Mouse (Mus musculus): ENCODE measurements at regions not wholly inside any gene's neighbourhood (a gene's known extent, or its start where the extent isn't known, plus 50 kb on each side); places are given as distances from the start of the nearest gene placed in this dataset.

DNA sequence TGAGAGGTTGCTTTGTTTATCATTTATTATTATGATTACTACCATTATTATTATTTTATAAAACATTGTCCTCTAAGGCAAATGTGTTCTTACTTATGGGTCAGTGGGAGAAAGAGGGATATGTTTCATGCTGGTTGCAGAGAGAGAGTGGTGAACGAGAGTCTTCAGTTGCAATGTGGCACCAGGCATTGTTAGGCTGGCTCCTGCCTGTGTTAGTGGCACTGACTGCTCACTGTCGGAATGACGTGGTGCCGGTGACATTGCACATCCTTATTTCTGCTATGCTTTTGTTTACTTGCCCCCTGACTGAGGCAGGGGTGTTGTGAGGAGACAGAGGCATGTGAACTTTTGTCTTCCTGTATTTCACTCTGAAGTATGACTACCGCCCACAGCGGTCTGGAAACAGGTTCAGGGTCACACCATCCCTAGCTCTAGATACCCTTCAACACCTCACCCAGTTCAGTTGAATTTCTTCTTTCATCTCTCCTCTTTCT is 138.1 kb downstream of the Ppp4r2 start:
- DNase-seq (ENCODE audit: low spot score in 2 of 2) = no peak

DNA sequence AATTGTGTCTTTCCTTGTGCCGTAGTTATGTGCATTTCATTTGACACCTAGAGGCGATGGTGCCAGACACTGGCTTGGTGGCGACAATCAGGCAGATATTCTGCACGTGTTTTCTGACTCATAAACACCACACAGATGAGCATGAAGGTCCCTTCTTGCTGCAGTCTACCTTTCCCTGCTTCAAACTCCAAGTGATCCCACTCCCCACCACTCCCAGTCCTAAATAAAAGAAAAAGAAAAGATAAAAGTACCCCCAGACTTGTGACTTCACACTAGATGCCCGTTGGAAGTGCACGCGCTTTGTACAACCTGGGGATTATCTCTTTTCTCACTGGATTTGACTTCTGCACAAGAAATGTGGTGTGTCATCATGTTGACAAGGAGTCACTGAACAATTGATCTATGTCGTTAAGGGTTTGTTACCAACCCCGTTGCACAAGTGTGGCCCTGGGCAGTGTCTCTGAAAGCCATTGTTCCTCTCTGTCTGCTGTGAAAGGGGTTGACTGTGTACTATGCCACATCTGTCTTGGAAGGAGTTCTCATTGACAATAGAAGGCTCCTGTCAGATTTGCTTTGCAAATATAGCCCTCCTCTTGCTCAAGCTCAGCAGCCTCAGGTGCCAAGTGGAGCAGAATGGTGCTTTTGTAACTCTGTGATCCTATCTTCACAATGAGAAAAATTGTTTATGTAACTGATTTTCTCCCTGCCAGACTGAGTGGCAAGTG is 140.1 kb downstream of the Ppp4r2 start:
- DNase-seq (ENCODE audit: low spot score in 2 of 2) = no peak

- DNase-seq (ENCODE audit: low spot score in 2 of 2) = no peak
Observed at GRCm38 (mm10) chr6:100974716-100975115, 141.3 kb downstream of the Ppp4r2 start.

DNA sequence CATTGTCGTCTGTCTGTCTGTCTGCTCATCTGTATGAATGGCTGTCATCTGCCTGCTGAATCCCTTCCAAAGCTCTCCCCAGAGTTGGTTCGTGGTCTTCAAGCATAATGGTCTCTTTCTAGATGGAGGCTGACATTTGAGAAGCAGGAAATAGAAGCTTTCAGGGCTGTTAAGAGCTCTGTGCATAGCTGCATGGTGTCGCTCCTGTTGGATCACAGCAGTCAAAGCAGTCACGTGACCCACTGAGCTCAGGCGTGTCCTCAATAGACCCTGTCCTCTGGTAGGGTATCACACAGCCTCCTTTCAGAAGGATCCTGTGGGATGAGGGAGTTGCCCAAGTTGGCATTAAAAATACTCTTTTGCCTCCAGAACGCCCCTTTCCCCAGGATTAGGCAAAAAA is 142.4 kb downstream of the Ppp4r2 start:
- DNase-seq (ENCODE audit: low spot score in 2 of 2) = no peak

DNA sequence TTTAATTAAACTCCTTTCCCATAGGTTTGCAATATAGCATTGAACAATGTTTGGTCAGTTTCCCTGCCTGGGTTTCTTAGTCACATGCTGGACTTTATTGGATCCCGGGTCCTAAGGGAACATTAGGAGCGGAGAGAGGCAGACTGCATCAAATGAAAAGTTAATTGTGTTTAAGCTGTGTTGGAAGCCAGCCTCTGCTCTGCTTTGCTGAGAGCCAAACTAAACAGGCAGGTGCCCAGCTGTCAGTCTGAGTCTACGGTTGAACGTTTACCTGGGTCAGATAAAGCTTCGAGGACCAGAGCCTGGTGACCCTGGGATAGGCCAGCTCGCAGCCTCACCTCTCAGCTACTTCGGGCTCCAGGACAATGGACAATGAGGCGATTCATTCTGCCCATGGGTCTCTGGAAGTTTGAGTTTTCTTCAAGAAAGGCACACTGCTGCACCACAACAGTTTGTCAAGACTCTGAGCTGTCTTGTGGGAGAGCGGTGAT is 143.8 kb downstream of the Ppp4r2 start:
- no peak for DNase-seq (ENCODE audit: low spot score in 2 of 2)

- DNase-seq (ENCODE audit: low spot score in 2 of 2) = no peak
Observed at GRCm38 (mm10) chr6:100978113-100978512, 144.7 kb downstream of the Ppp4r2 start.

GRCm38 (mm10) chr6:100978727-100979460 is 145.5 kb downstream of the Ppp4r2 start:
- no peak for DNase-seq (ENCODE audit: low spot score in 2 of 2)

DNA sequence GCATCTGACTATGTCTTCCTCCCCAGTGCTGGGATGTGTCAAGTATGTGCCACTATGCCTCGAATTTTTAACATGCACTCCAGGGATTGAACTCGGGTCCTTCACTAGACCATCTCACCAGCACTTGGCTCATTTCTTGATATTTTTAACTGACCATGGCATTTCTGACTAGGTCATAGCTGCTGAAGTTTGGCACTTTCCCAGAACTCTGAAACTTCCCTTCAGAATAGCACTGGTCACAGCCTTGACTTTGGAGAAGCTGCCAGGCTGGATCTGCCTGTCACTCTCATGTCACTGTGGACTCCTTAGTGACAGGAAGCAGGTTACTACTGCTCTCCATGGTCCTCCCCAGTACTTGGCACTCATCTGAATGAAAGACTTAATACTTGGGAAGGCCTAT is 146.7 kb downstream of the Ppp4r2 start:
- DNase-seq (ENCODE audit: low spot score in 2 of 2) = no peak

GRCm38 (mm10) chr6:100984861-100985260 is 151.4 kb downstream of the Ppp4r2 start:
- DNase-seq (ENCODE audit: low spot score in 2 of 2) = no peak

- DNase-seq (ENCODE audit: low spot score in 2 of 2) = no peak
Observed at GRCm38 (mm10) chr6:100985334-100985937, 152.0 kb downstream of the Ppp4r2 start.

- DNase-seq (ENCODE audit: low spot score in 2 of 2) = no peak
Observed at GRCm38 (mm10) chr6:100988521-100988920, 155.1 kb downstream of the Ppp4r2 start.

DNA sequence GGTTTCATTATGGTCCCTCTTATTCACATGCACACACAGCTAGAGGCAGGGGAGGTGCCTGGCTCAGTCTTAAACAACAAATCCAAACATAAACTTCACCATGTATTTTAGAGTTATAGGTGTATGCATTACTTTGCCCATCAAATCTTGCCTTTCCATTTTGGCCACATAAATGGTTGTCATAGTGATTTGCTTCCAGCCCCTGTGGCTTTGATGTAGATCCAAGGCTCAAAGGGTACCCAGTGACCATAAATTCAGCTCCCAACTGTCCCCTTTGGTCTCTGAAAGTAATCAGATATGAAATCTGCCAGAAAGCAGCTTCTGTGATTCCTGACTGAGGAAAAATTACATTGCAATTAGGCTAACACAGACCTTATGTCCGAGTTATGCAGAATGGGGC is 160.0 kb downstream of the Ppp4r2 start:
- DNase-seq (ENCODE audit: low spot score in 2 of 2) = no peak

GRCm38 (mm10) chr6:100995874-100996560 is 162.6 kb downstream of the Ppp4r2 start:
- DNase-seq (ENCODE audit: low spot score in 2 of 2) = no peak

- DNase-seq (ENCODE audit: low spot score in 2 of 2) = no peak
Observed at GRCm38 (mm10) chr6:100998285-100998684, 164.9 kb downstream of the Ppp4r2 start.

DNA sequence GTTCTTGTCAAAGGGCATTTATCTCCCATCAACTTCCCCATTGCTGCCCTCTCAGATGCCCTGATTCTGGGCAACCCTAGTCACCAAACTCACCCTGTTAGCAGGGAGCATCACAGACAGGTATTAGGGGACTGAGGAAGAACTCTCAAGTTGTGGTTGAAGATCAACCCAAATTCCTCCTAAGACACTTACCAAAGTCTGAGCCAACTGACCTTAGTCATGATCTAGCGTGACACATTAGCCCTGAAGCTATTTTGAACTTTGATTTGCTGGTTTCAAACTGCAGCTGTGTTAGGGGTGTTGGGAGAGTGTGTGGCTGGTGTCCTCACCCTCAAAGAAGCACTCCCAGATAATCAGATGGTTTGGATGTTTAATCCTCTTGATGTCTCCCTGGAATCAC is 170.5 kb downstream of the Ppp4r2 start:
- no peak for DNase-seq (ENCODE audit: low spot score in 2 of 2)

DNA sequence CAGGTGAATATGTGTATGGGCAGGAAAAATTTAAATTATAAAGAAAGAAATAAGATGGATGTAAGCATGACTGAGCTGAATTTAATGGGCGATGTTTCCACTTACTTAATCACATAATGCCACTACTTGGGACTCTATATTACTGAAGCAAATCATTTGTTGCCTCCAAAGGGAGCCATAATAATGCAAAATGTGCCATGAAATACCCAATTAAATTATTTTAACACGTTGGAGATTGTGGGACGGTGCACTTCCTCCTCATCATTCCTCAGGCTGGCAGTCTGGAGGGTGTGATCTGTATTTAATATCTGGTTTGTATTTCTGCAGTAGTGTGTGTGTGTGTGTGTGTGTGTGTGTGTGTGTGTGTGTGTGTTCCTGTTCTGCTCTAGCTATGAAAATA is 188.2 kb downstream of the Ppp4r2 start:
- no peak for DNase-seq (ENCODE audit: low spot score in 2 of 2)

GRCm38 (mm10) chr6:101025816-101026215 is 192.4 kb downstream of the Ppp4r2 start:
- no peak for DNase-seq (ENCODE audit: low spot score in 2 of 2)

DNA sequence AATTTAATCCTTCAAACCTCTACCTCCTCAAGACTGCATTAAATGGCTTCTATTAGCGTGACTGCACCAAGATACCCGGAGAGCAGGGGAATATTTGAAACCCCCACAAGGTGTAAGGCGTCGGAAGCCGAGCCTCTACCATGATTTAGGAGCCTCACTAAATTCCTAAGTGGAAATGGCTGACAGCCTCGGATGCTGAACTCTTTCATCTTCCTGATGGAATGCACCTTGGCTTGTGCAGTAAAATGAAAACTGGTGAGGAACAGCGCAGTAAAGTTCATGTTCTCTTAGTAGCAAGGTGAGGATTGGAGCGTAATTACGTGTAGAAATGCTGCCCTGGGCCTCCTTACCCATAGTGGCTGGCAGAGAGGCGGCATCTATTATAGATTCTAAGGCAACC is 194.0 kb downstream of the Ppp4r2 start:
- no peak for DNase-seq (ENCODE audit: low spot score in 2 of 2)

GRCm38 (mm10) chr6:101029436-101029835 is 196.0 kb downstream of the Ppp4r2 start:
- no peak for DNase-seq (ENCODE audit: low spot score in 2 of 2)

DNA sequence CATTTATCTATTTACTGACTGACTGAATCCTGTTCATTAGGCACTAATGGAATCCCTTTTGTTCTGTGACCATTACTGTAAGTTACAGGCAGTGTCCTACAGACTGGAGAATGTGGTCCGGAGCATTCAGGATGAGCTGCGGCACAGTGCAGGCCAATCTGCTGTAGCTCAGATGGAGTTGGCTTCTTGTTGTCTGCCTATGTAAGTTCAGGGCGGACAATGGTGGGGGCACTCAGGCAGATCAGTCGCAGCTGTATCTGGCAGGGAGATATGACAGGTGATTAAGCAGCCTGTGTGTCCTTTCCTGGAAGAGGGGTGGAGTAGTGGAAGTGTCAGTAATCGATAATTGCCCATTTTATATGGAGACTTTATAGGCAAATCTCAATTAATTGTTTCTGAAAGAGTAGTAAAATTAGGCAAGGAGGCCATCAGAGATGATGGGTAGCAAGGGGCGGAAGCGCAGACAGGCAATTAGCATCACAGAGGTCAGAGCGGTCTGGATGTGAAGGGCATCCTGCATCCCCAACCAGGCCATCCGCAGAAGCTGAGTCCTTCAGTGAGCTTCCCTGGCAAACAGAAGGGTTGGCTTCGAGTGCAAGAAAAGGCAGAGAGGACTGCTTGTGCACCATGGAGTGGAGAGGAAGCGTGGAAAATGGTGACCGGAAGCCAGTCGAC is 197.2 kb downstream of the Ppp4r2 start:
- no peak for DNase-seq (ENCODE audit: low spot score in 2 of 2)

GRCm38 (mm10) chr6:101046755-101047154 is 213.3 kb downstream of the Ppp4r2 start:
- DNase-seq (ENCODE audit: low spot score in 2 of 2) = peak; percentile 26 to 53

Data from gastrocnemius, postnatal 4 days (tissue).